Mouse (Mus musculus) forebrain, postnatal 0 days (tissue): ENCODE data around the gene Arih2. TPM values are rescaled to one million over a fixed set of nuclear protein-coding genes. Genes with fewer than 3 reads are reported as not detected.

ENCODE experiments used
- ATAC-seq: fragments of 200-750 bp; cut with Nextera tagmentation; 2 replicates; pipeline ENCODE4 v1.8.0; 2017; ENCODE audit warnings: mild to moderate bottlenecking, moderate library complexity
- DNase-seq: peaks from one replicate; pipeline ENCODE4 v3.0.0-alpha.2; 2015
- H3K27ac ChIP-seq: fragments of 300-500 bp; sonication (generic); 2 replicates; pipeline ENCODE4 v1.5.1; 2014; ENCODE audit warnings: low read depth, mild to moderate bottlenecking, antibody characterized with exemption, low read length, moderate library complexity, mixed read lengths
- H3K27me3 ChIP-seq: fragments of 300-500 bp; sonication (generic); 2 replicates; pipeline ENCODE4 v1.6.1; 2014; ENCODE audit warnings: mild to moderate bottlenecking, low read length, mixed read lengths; ENCODE audit not compliant: insufficient read depth
- H3K36me3 ChIP-seq: fragments of 300-500 bp; sonication (generic); 2 replicates; pipeline ENCODE4 v1.6.1; 2014; ENCODE audit warnings: mild to moderate bottlenecking, moderate library complexity; ENCODE audit not compliant: insufficient read depth
- H3K4me1 ChIP-seq: fragments of 300-500 bp; sonication (generic); 2 replicates; pipeline ENCODE4 v1.6.1; 2014; ENCODE audit warnings: antibody characterized with exemption; ENCODE audit not compliant: insufficient read depth
- H3K4me2 ChIP-seq: fragments of 300-500 bp; sonication (generic); 2 replicates; pipeline ENCODE4 v1.6.1; 2014; ENCODE audit warnings: low read depth, mild to moderate bottlenecking, moderate library complexity
- H3K4me3 ChIP-seq: fragments of 300-500 bp; sonication (generic); 2 replicates; pipeline ENCODE4 v1.5.1; 2014; ENCODE audit warnings: low read depth, low read length, mixed read lengths
- H3K9ac ChIP-seq: fragments of 300-500 bp; sonication (generic); 2 replicates; pipeline ENCODE4 v1.6.1; 2014; ENCODE audit warnings: mild to moderate bottlenecking
- H3K9me3 ChIP-seq: fragments of 300-500 bp; sonication (generic); 2 replicates; pipeline ENCODE4 v1.6.1; 2016; ENCODE audit warnings: low read length
- CTCF ChIP-seq: sonication (generic); IDR thresholded peaks from 2 replicates; pipeline ENCODE4 v1.5.1; 2016; ENCODE audit warnings: antibody characterized with exemption, control low read depth, low read depth
- WGBS: fragments of 180-500 bp; shearing (Covaris S2); extraction: QIAGEN DNeasy Blood & Tissue Kit; methylation state at CpG from one replicate; pipeline ENCODE4 v1.1.7; 2014; 5-methylcytosine and 5-hydroxymethylcytosine counted together
- polyA plus RNA-seq: library from polyadenylated mRNA; unstranded; fragments of >200 nt; fragmentation: Nextera tagmentation; extraction: Ambion mirVana; gene quantifications from 2 replicates; pipeline ENCODE4 v1.2.1, GENCODE M21; 2015
- total RNA-seq: library from RNA; depleted of rRNA; stranded (reverse); fragments of >200 nt; gene quantifications from 2 replicates; pipeline ENCODE4 v1.2.3, GENCODE M21; 2014

Gene Arih2
- total and polyA plus RNA-seq, 2 experiments from 2014 or later = 40.3 to 70.9 TPM

- Histone ChIP-seq H3K4me1 (no peaks in the 10 kb centered on the region), H3K27me3 (no peaks in the 10 kb centered on the region), H3K27ac (no peak overlapping the region), H3K4me2 (no peak overlapping the region), H3K4me3 (no peak overlapping the region), H3K36me3 (peaks cover 37% of the 10 kb centered on the region), H3K9ac (no peak overlapping the region), H3K9me3 (no peaks in the 10 kb centered on the region)
- ATAC-seq = no peak
- no peak for DNase-seq
- TF ChIP-seq CTCF = no peak
- 79% methylated on average over 4 of the region's 4 CpGs for WGBS
Measured at GRCm38 (mm10) chr9:108601986-108602385, 47.2 kb downstream of the Arih2 start.

GRCm38 (mm10) chr9:108600011-108600410 lies 49.2 kb downstream of the Arih2 start:
- H3K27ac ChIP-seq = no peak overlapping the region
- DNase-seq (no peak), ATAC-seq (no peak)
- H3K9ac ChIP-seq = no peak overlapping the region
- TF ChIP-seq CTCF = no peak
- H3K4me2 ChIP-seq = no peak overlapping the region
- no peaks in the 10 kb centered on the region for H3K27me3 ChIP-seq
- WGBS = 59% methylated on average over 2 of the region's 2 CpGs
- H3K36me3 ChIP-seq = peaks cover 29% of the 10 kb centered on the region
- no peaks in the 10 kb centered on the region for H3K9me3 ChIP-seq
- no peaks in the 10 kb centered on the region; the same call in 1 of the 2 replicates for H3K4me1 ChIP-seq
- H3K4me3 ChIP-seq = no peak overlapping the region

GRCm38 (mm10) chr9:108599021-108599566 lies 50.1 kb downstream of the Arih2 start:
- DNase-seq (peak; percentile 84), ATAC-seq (no peak)
- 81% methylated on average over 4 of the region's 4 CpGs for WGBS
- no peaks in the 10 kb centered on the region; the same call in 1 of the 2 replicates for H3K4me1 ChIP-seq
- no peak overlapping the region for H3K4me3 ChIP-seq
- peaks cover 20% of the 10 kb centered on the region for H3K36me3 ChIP-seq
- no peak for TF ChIP-seq CTCF
- H3K9me3 ChIP-seq = no peaks in the 10 kb centered on the region
- no peak overlapping the region for H3K9ac ChIP-seq
- no peak overlapping the region for H3K27ac ChIP-seq
- no peaks in the 10 kb centered on the region for H3K27me3 ChIP-seq
- no peak overlapping the region for H3K4me2 ChIP-seq

- WGBS = 2% methylated on average over 66 of the region's 69 CpGs
- H3K27ac ChIP-seq = peak within 1 kb of the TSS; percentile 79
- no peaks in the 10 kb centered on the region for H3K27me3 ChIP-seq
- peak within 1 kb of the TSS; percentile 83 for H3K9ac ChIP-seq
- no peaks in the 10 kb centered on the region; the same call in 1 of the 2 replicates for H3K4me1 ChIP-seq
- ATAC-seq (peak; percentile 94), DNase-seq (peak; percentile 81)
- H3K4me2 ChIP-seq = peak within 1 kb of the TSS; percentile 93
- H3K36me3 ChIP-seq = peaks cover 9% of the 10 kb centered on the region; the same call in 1 of the 2 replicates
- H3K9me3 ChIP-seq = no peaks in the 10 kb centered on the region
- peak; percentile 48 for TF ChIP-seq CTCF
- H3K4me3 ChIP-seq = peak within 1 kb of the TSS; percentile 73
Measured at GRCm38 (mm10) chr9:108596998-108597764, 52.0 kb downstream of the Arih2 start, which contains the start of gene P4htm. TSS of gene P4htm (minus strand) at chr9:108597667.

GRCm38 (mm10) chr9:108594354-108594753 lies 54.8 kb downstream of the Arih2 start:
- 85% methylated on average over 3 of the region's 3 CpGs for WGBS
- Histone ChIP-seq H3K4me3 (no peak overlapping the region), H3K27ac (no peak overlapping the region), H3K27me3 (no peaks in the 10 kb centered on the region), H3K9me3 (no peaks in the 10 kb centered on the region), H3K4me1 (no peaks in the 10 kb centered on the region; the same call in 1 of the 2 replicates), H3K4me2 (no peak overlapping the region), H3K9ac (no peak overlapping the region), H3K36me3 (0 out of 2 replicates have a peak, but pooled peaks cover 6% of the 10 kb centered on the region)
- ATAC-seq = no peak
- TF ChIP-seq CTCF = no peak
- no peak for DNase-seq

GRCm38 (mm10) chr9:108591462-108591861 lies 57.7 kb downstream of the Arih2 start:
- WGBS = 64% methylated on average over 4 of the region's 4 CpGs
- no peak overlapping the region for H3K4me2 ChIP-seq
- H3K4me1 ChIP-seq = peaks cover 24% of the 10 kb centered on the region
- TF ChIP-seq CTCF = no peak
- no peak for ATAC-seq
- H3K36me3 ChIP-seq = 0 out of 2 replicates have a peak, but pooled peaks cover 6% of the 10 kb centered on the region
- DNase-seq = no peak
- no peak overlapping the region for H3K4me3 ChIP-seq
- no peaks in the 10 kb centered on the region for H3K9me3 ChIP-seq
- no peaks in the 10 kb centered on the region for H3K27me3 ChIP-seq
- H3K9ac ChIP-seq = no peak overlapping the region
- H3K27ac ChIP-seq = no peak overlapping the region

GRCm38 (mm10) chr9:108589229-108589628 lies 60.0 kb downstream of the Arih2 start:
- H3K9ac ChIP-seq = no peak overlapping the region
- no peaks in the 10 kb centered on the region for H3K9me3 ChIP-seq
- peak; percentile 54 for TF ChIP-seq CTCF
- H3K36me3 ChIP-seq = 0 out of 2 replicates have a peak, but pooled peaks cover 6% of the 10 kb centered on the region
- WGBS = 66% methylated on average over 5 of the region's 5 CpGs
- H3K27ac ChIP-seq = peak overlapping the region; percentile 94
- ATAC-seq (no peak), DNase-seq (peak; percentile 48)
- no peaks in the 10 kb centered on the region for H3K27me3 ChIP-seq
- H3K4me1 ChIP-seq = peaks cover 24% of the 10 kb centered on the region
- H3K4me2 ChIP-seq = no peak overlapping the region
- no peak overlapping the region for H3K4me3 ChIP-seq
